Mouse (Mus musculus) small intestine, adult 2 months (tissue): ENCODE data around the gene Atp8a2. TPM values are rescaled to one million over a fixed set of nuclear protein-coding genes. Genes with fewer than 3 reads are reported as not detected.

Experiments used
- H3K27ac ChIP-seq: fragments of 200-500 bp; 2 replicates; pipeline ENCODE4 v1.5.1; 2012; ENCODE audit warnings: low read depth, low read length, control low read depth, inconsistent platforms; ENCODE audit not compliant: insufficient read depth
- H3K27me3 ChIP-seq: fragments of 200-500 bp; 2 replicates; pipeline ENCODE4 v1.6.1; 2012; ENCODE audit warnings: mild to moderate bottlenecking, moderate library complexity, low read length, inconsistent platforms; ENCODE audit not compliant: control insufficient read depth, insufficient read depth
- H3K36me3 ChIP-seq: fragments of 200-500 bp; 2 replicates; pipeline ENCODE4 v1.6.1; 2012; ENCODE audit warnings: mild to moderate bottlenecking, low read length, control low read depth, inconsistent platforms; ENCODE audit not compliant: control insufficient read depth, insufficient read depth
- H3K4me1 ChIP-seq: fragments of 200-500 bp; 2 replicates; pipeline ENCODE4 v1.6.1; 2012; ENCODE audit warnings: low read length, inconsistent platforms, mixed read lengths; ENCODE audit not compliant: control insufficient read depth, insufficient read depth, insufficient read length
- H3K4me3 ChIP-seq: fragments of 200-500 bp; 2 replicates; pipeline ENCODE4 v1.5.1; 2012; ENCODE audit warnings: low read depth, mild to moderate bottlenecking, control low read depth, inconsistent platforms, low read length, moderate library complexity
- CTCF ChIP-seq: fragments of 200-500 bp; IDR thresholded peaks from 2 replicates; pipeline ENCODE4 v1.5.1; 2012; ENCODE audit warnings: low read depth, mild to moderate bottlenecking, control low read depth, inconsistent platforms, low read length, moderate library complexity, mixed read lengths; ENCODE audit not compliant: insufficient replicate concordance, insufficient read length; ENCODE audit errors: extremely low read depth
- POLR2A ChIP-seq: fragments of 200-500 bp; IDR thresholded peaks from 2 replicates; pipeline ENCODE4 v1.6.1; 2012; ENCODE audit warnings: low read depth, mild to moderate bottlenecking, control low read depth, inconsistent platforms, low read length, moderate library complexity
- WGBS: fragments of 180-500 bp; shearing (Covaris S2); methylation state at CpG from one replicate; pipeline ENCODE4 v1.1.7; 2018; 5-methylcytosine and 5-hydroxymethylcytosine counted together
- polyA plus RNA-seq: library from polyadenylated mRNA; depleted of rRNA; stranded (reverse); fragments of >200 nt; gene quantifications from 2 replicates; pipeline ENCODE4 v1.2.3, GENCODE M21; 2012

Gene Atp8a2
- polyA plus RNA-seq, 1 experiment, result 3.7 TPM

DNA sequence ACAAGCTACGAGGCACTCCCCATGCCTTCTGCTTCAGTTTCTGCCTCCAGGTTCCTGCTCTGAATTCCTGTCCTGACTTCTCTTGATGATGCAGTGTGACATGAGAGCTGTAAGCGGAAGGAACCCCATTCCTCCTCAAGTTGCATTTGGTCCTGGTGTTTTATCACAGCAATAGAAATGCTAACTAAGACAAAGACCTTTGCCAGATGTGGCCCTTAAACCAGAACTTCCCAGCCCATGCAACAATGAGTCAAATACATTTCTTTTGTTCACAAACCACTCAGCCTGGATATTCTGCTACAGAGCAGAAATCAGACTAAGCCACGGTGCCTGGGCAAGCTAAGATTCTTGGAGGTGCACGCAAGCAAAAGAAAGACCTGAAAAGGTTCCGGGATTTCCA is 268.2 kb downstream of the Atp8a2 start:
- WGBS, result 94% methylated on average over 5 of the region's 5 CpGs
- H3K4me3 ChIP-seq, result no peak overlapping the region
- H3K27me3 ChIP-seq, result no peaks in the 10 kb centered on the region
- TF ChIP-seq CTCF (no peak), POLR2A (no peak)
- no peak overlapping the region for H3K27ac ChIP-seq
- no peaks in the 10 kb centered on the region for H3K36me3 ChIP-seq
- no peaks in the 10 kb centered on the region for H3K4me1 ChIP-seq

GRCm38 (mm10) chr14:59927804-59928203 is 269.2 kb downstream of the Atp8a2 start:
- Histone ChIP-seq H3K27ac (no peak overlapping the region), H3K4me1 (no peaks in the 10 kb centered on the region), H3K4me3 (no peak overlapping the region), H3K27me3 (no peaks in the 10 kb centered on the region), H3K36me3 (no peaks in the 10 kb centered on the region)
- TF ChIP-seq POLR2A (no peak), CTCF (no peak)
- WGBS, result 83% methylated on average over 5 of the region's 5 CpGs

- no peaks in the 10 kb centered on the region for H3K27me3 ChIP-seq
- TF ChIP-seq CTCF, result no peak
- TF ChIP-seq POLR2A, result no peak
- H3K27ac ChIP-seq, result no peak overlapping the region
- 32% methylated on average over 8 of the region's 8 CpGs for WGBS
- no peaks in the 10 kb centered on the region for H3K36me3 ChIP-seq
- no peak overlapping the region for H3K4me3 ChIP-seq
- H3K4me1 ChIP-seq, result peaks cover 3% of the 10 kb centered on the region; the same call in 1 of the 2 replicates
These were observed 277.1 kb downstream of the Atp8a2 start for GRCm38 (mm10) chr14:59919865-59920264.

GRCm38 (mm10) chr14:59903484-59904130 is 293.4 kb downstream of the Atp8a2 start:
- 92% methylated on average over 7 of the region's 7 CpGs for whole genome bisulfite sequencing
- no peak overlapping the region for H3K4me3 ChIP-seq
- no peaks in the 10 kb centered on the region for H3K36me3 ChIP-seq
- no peak overlapping the region for H3K27ac ChIP-seq
- H3K4me1 ChIP-seq, result no peaks in the 10 kb centered on the region
- TF ChIP-seq POLR2A, result no peak
- TF ChIP-seq CTCF, result no peak
- H3K27me3 ChIP-seq, result no peaks in the 10 kb centered on the region

- H3K4me1 ChIP-seq, result no peaks in the 10 kb centered on the region; the same call in 1 of the 2 replicates
- H3K36me3 ChIP-seq, result no peaks in the 10 kb centered on the region
- WGBS, result 89% methylated on average over 1 of the region's 1 CpGs
- H3K4me3 ChIP-seq, result no peak overlapping the region
- H3K27me3 ChIP-seq, result no peaks in the 10 kb centered on the region
- no peak overlapping the region for H3K27ac ChIP-seq
- no peak for TF ChIP-seq CTCF
- no peak for TF ChIP-seq POLR2A
These were observed 303.0 kb downstream of the Atp8a2 start for GRCm38 (mm10) chr14:59893971-59894370.

DNA sequence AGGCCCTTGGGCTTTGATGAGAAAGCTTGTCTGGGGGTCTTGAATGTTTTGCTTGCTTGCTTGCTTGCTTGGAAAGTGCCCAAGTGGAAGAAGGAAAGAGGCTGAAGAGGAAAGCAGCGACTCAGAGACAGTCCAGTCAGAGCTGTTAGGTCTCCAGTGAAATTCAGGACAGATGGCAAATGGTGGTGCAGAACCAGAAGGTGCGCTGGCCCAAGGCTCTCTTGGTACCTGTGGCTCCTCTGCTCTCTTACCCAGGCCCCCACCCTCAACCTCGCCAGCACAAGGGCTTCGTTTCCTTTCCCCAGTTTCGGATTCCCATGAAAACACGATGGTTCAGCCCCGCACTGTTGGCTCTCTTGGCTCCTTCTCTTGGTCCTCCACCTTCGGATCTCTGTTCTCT is 304.9 kb downstream of the Atp8a2 start:
- Histone ChIP-seq H3K4me3 (no peak overlapping the region), H3K27ac (no peak overlapping the region), H3K27me3 (no peaks in the 10 kb centered on the region), H3K4me1 (peaks cover 4% of the 10 kb centered on the region; the same call in 1 of the 2 replicates), H3K36me3 (no peaks in the 10 kb centered on the region)
- 97% methylated on average over 8 of the region's 8 CpGs for WGBS
- no peak for TF ChIP-seq CTCF
- no peak for TF ChIP-seq POLR2A

GRCm38 (mm10) chr14:59891491-59891890 is 305.5 kb downstream of the Atp8a2 start:
- no peak for TF ChIP-seq CTCF
- TF ChIP-seq POLR2A, result no peak
- WGBS, result 85% methylated on average over 5 of the region's 5 CpGs
- H3K27ac ChIP-seq, result no peak overlapping the region

More at GRCm38 (mm10) chr14:59891491-59891890, 305.5 kb downstream of the Atp8a2 start:
- Histone ChIP-seq H3K4me1 (peaks cover 4% of the 10 kb centered on the region; the same call in 1 of the 2 replicates), H3K36me3 (no peaks in the 10 kb centered on the region), H3K4me3 (no peak overlapping the region), H3K27me3 (no peaks in the 10 kb centered on the region)
